Mouse (Mus musculus): ENCODE data around the gene Ret.

GRCm38 (mm10) chr6:118204112-118204511, 6.6 kb upstream of the Ret start:
- TF ChIP-seq GATA1 (IDR thresholded peaks at IDR 0.05; ENCODE audit: low read length) (no peak), TAL1 (IDR thresholded peaks at IDR 0.05; ENCODE audit: low read length) (no peak)
